Mouse (Mus musculus): ENCODE data around the gene Grhl3. TPM values are rescaled to one million over a fixed set of nuclear protein-coding genes. Genes with fewer than 3 reads are reported as not detected.

Grhl3 gene
- polyA plus RNA-seq, 1 experiment from 2014 or later: 3.2 TPM

DNA sequence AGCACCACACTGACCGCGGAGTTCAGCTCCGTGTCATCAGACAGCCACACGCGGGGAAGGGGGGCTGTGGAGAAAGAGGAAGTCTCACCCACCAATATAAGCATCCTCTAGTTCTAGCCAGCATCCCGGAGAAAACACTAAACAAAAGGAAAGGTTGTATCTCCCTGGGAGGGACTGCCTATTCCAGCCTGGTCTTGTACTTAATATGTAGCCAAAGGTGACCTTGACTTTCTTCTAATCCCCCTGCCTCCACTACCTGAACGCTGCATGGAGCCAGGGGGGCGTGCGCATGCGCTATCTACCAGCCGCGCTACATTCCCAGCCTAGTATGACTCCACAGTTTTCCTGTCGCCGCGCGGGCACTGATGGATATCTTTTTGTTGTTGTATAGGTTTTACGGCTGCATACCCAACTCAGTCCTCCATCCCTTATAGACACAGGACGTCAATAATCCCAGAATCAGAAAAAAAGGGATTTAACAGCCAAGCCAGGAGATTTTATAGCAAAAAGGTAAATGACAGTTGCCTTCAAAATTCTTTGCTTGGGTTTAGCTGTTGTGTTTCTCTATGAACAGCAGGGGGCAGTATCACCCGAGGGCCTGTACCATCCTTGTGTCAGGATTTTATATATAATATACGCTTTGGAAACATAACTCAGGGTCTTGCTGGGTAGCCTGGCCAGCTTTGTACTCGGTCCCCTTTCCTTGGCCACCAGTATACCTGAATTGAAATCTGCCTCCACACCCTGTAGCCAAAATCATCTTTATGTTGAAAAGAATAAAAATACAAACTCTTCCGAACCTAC lies 65.7 kb downstream of the Grhl3 start:
- no peak for ATAC-seq (ENCODE audit: low FRiP score)
- Histone ChIP-seq H3K27me3 (ENCODE audit: control insufficient read depth, insufficient read depth, low read length) (no peaks in the 10 kb centered on the region), H3K4me3 (ENCODE audit: low read depth, low read length) (0 out of 2 replicates have a peak overlapping the region, but pooled peaks have one; percentile 14), H3K27ac (ENCODE audit: low read depth, low read length) (no peak overlapping the region), H3K9me3 (ENCODE audit: control insufficient read depth, low read length) (no peaks in the 10 kb centered on the region), H3K36me3 (ENCODE audit: control insufficient read depth, insufficient read depth, low read length) (no peaks in the 10 kb centered on the region), H3K4me1 (ENCODE audit: control insufficient read depth, insufficient read depth, low read length) (peaks cover 2% of the 10 kb centered on the region; the same call in 1 of the 2 replicates), H3K9ac (ENCODE audit: low read length) (no peak overlapping the region; the same call in 1 of the 2 replicates), H3K4me2 (peak overlapping the region; percentile 38)
- DNase-seq (ENCODE audit: low spot score, missing footprints): peak; percentile 91
- WGBS: 18% methylated on average over 22 of the region's 22 CpGs

- WGBS: 81% methylated on average over 11 of the region's 11 CpGs
- DNase-seq (ENCODE audit: low spot score, missing footprints): no peak
- Histone ChIP-seq H3K4me3 (ENCODE audit: low read depth, low read length) (no peak overlapping the region), H3K4me1 (ENCODE audit: control insufficient read depth, insufficient read depth, low read length) (peaks cover 2% of the 10 kb centered on the region; the same call in 1 of the 2 replicates), H3K36me3 (ENCODE audit: control insufficient read depth, insufficient read depth, low read length) (no peaks in the 10 kb centered on the region), H3K27ac (ENCODE audit: low read depth, low read length) (no peak overlapping the region), H3K4me2 (no peak overlapping the region), H3K9ac (ENCODE audit: low read length) (no peak overlapping the region), H3K27me3 (ENCODE audit: control insufficient read depth, insufficient read depth, low read length) (no peaks in the 10 kb centered on the region), H3K9me3 (ENCODE audit: control insufficient read depth, low read length) (no peaks in the 10 kb centered on the region; the same call in 1 of the 2 replicates)
- no peak for ATAC-seq (ENCODE audit: low FRiP score)
These were observed 67.6 kb downstream of the Grhl3 start for GRCm38 (mm10) chr4:135505794-135506193.

GRCm38 (mm10) chr4:135501587-135501986 lies 71.8 kb downstream of the Grhl3 start:
- H3K27me3 ChIP-seq (ENCODE audit: control insufficient read depth, insufficient read depth, low read length): no peaks in the 10 kb centered on the region
- ATAC-seq (ENCODE audit: low FRiP score): no peak
- WGBS: 56% methylated on average over 4 of the region's 4 CpGs
- no peak overlapping the region for H3K4me3 ChIP-seq (ENCODE audit: low read depth, low read length)
- H3K4me2 ChIP-seq: no peak overlapping the region
- H3K9me3 ChIP-seq (ENCODE audit: control insufficient read depth, low read length): no peaks in the 10 kb centered on the region; the same call in 1 of the 2 replicates
- no peak overlapping the region for H3K27ac ChIP-seq (ENCODE audit: low read depth, low read length)
- no peaks in the 10 kb centered on the region for H3K4me1 ChIP-seq (ENCODE audit: control insufficient read depth, insufficient read depth, low read length)
- H3K9ac ChIP-seq (ENCODE audit: low read length): no peak overlapping the region
- H3K36me3 ChIP-seq (ENCODE audit: control insufficient read depth, insufficient read depth, low read length): no peaks in the 10 kb centered on the region
- DNase-seq (ENCODE audit: low spot score, missing footprints): no peak

- WGBS: 70% methylated on average over 3 of the region's 3 CpGs
- Histone ChIP-seq H3K4me2 (no peak overlapping the region), H3K27ac (ENCODE audit: low read depth, low read length) (no peak overlapping the region)
These were observed 73.6 kb downstream of the Grhl3 start for GRCm38 (mm10) chr4:135499831-135500230.

GRCm38 (mm10) chr4:135498136-135498535 lies 75.3 kb downstream of the Grhl3 start:
- no peak overlapping the region for H3K4me2 ChIP-seq
- H3K4me3 ChIP-seq (ENCODE audit: low read depth, low read length): no peak overlapping the region
- no peaks in the 10 kb centered on the region; the same call in 1 of the 2 replicates for H3K27me3 ChIP-seq (ENCODE audit: control insufficient read depth, insufficient read depth, low read length)
- no peak overlapping the region for H3K27ac ChIP-seq (ENCODE audit: low read depth, low read length)
- H3K9me3 ChIP-seq (ENCODE audit: control insufficient read depth, low read length): no peaks in the 10 kb centered on the region; the same call in 1 of the 2 replicates
- H3K4me1 ChIP-seq (ENCODE audit: control insufficient read depth, insufficient read depth, low read length): peaks cover 13% of the 10 kb centered on the region; the same call in 1 of the 2 replicates
- no peak for ATAC-seq (ENCODE audit: low FRiP score)
- 91% methylated on average over 6 of the region's 6 CpGs for WGBS
- H3K36me3 ChIP-seq (ENCODE audit: control insufficient read depth, insufficient read depth, low read length): no peaks in the 10 kb centered on the region
- no peak for DNase-seq (ENCODE audit: low spot score, missing footprints)
- H3K9ac ChIP-seq (ENCODE audit: low read length): no peak overlapping the region

More at GRCm38 (mm10) chr4:135499831-135500230, 73.6 kb downstream of the Grhl3 start:
- Histone ChIP-seq H3K9me3 (ENCODE audit: control insufficient read depth, low read length) (no peaks in the 10 kb centered on the region; the same call in 1 of the 2 replicates), H3K36me3 (ENCODE audit: control insufficient read depth, insufficient read depth, low read length) (no peaks in the 10 kb centered on the region), H3K9ac (ENCODE audit: low read length) (no peak overlapping the region), H3K4me1 (ENCODE audit: control insufficient read depth, insufficient read depth, low read length) (peaks cover 9% of the 10 kb centered on the region; the same call in 1 of the 2 replicates), H3K27me3 (ENCODE audit: control insufficient read depth, insufficient read depth, low read length) (no peaks in the 10 kb centered on the region; the same call in 1 of the 2 replicates), H3K4me3 (ENCODE audit: low read depth, low read length) (no peak overlapping the region)
- DNase-seq (ENCODE audit: low spot score, missing footprints): no peak
- no peak for ATAC-seq (ENCODE audit: low FRiP score)

GRCm38 (mm10) chr4:135495810-135496209 lies 77.6 kb downstream of the Grhl3 start:
- Histone ChIP-seq H3K9me3 (ENCODE audit: control insufficient read depth, low read length) (no peaks in the 10 kb centered on the region; the same call in 1 of the 2 replicates), H3K4me2 (peak overlapping the region; percentile 100; the same call in 1 of the 2 replicates), H3K9ac (ENCODE audit: low read length) (no peak overlapping the region), H3K36me3 (ENCODE audit: control insufficient read depth, insufficient read depth, low read length) (no peaks in the 10 kb centered on the region), H3K27ac (ENCODE audit: low read depth, low read length) (no peak overlapping the region), H3K4me3 (ENCODE audit: low read depth, low read length) (no peak overlapping the region), H3K4me1 (ENCODE audit: control insufficient read depth, insufficient read depth, low read length) (peaks cover 13% of the 10 kb centered on the region; the same call in 1 of the 2 replicates), H3K27me3 (ENCODE audit: control insufficient read depth, insufficient read depth, low read length) (no peaks in the 10 kb centered on the region; the same call in 1 of the 2 replicates)
- ATAC-seq (ENCODE audit: low FRiP score) (no peak; the same call in 1 of the 2 replicates), DNase-seq (ENCODE audit: low spot score, missing footprints) (peak; percentile 91)
- WGBS: 14% methylated on average over 18 of the region's 18 CpGs

DNA sequence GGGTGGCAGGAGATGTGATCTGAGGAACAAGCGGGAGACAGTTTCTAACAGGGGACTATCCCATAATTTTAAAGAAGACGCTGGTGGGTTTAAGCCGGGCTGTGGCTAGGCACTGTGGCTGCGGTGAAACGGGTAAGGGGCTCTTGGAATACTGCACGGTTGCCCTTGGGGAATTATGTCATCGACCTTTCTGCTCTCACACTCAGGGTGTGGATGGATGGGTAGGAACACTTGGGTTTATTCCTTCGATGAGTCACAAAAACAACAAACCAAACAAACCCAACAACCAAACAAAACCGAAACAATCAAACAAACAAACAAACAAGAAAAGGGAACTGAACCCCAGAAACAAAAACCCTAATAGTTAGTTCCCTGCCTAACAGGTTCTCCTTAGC lies 78.0 kb downstream of the Grhl3 start:
- Histone ChIP-seq H3K4me1 (ENCODE audit: control insufficient read depth, insufficient read depth, low read length) (peaks cover 13% of the 10 kb centered on the region; the same call in 1 of the 2 replicates), H3K27me3 (ENCODE audit: control insufficient read depth, insufficient read depth, low read length) (no peaks in the 10 kb centered on the region; the same call in 1 of the 2 replicates), H3K27ac (ENCODE audit: low read depth, low read length) (no peak overlapping the region), H3K36me3 (ENCODE audit: control insufficient read depth, insufficient read depth, low read length) (no peaks in the 10 kb centered on the region), H3K9ac (ENCODE audit: low read length) (peak overlapping the region; percentile 49; the same call in 1 of the 2 replicates), H3K4me3 (ENCODE audit: low read depth, low read length) (peak overlapping the region; percentile 71), H3K4me2 (peak overlapping the region; percentile 100), H3K9me3 (ENCODE audit: control insufficient read depth, low read length) (no peaks in the 10 kb centered on the region)
- ATAC-seq (ENCODE audit: low FRiP score): no peak
- peak; percentile 86 for DNase-seq (ENCODE audit: low spot score, missing footprints)
- 19% methylated on average over 9 of the region's 9 CpGs for WGBS

GRCm38 (mm10) chr4:135494521-135495396 lies 78.7 kb downstream of the Grhl3 start, which contains the start of the genes Stpg1 and Nipal3:
Gene Stpg1 (plus strand): TSS chr4:135494790.
Gene Nipal3 (minus strand): TSS chr4:135495038.
- ATAC-seq (ENCODE audit: low FRiP score) (peak; percentile 93), DNase-seq (ENCODE audit: low spot score, missing footprints) (peak; percentile 97)
- peaks cover 13% of the 10 kb centered on the region; the same call in 1 of the 2 replicates for H3K4me1 ChIP-seq (ENCODE audit: control insufficient read depth, insufficient read depth, low read length)
- H3K9ac ChIP-seq (ENCODE audit: low read length): peak within 1 kb of the TSS; percentile 49
- H3K27me3 ChIP-seq (ENCODE audit: control insufficient read depth, insufficient read depth, low read length): no peaks in the 10 kb centered on the region; the same call in 1 of the 2 replicates
- H3K9me3 ChIP-seq (ENCODE audit: control insufficient read depth, low read length): no peaks in the 10 kb centered on the region
- H3K4me3 ChIP-seq (ENCODE audit: low read depth, low read length): peak within 1 kb of the TSS; percentile 71
- WGBS: under 1% methylated on average over 53 of the region's 53 CpGs
- H3K4me2 ChIP-seq: peak within 1 kb of the TSS; percentile 100
- no peaks in the 10 kb centered on the region for H3K36me3 ChIP-seq (ENCODE audit: control insufficient read depth, insufficient read depth, low read length)
- no peak within 1 kb of the TSS for H3K27ac ChIP-seq (ENCODE audit: low read depth, low read length)

Data from midbrain, embryonic 11.5 days (tissue).